Mouse (Mus musculus): ENCODE results near the gene Pheta1. TPM values are rescaled to one million over a fixed set of nuclear protein-coding genes. Genes with fewer than 3 reads are reported as not detected.
A peak's percentile ranks its signal among the peaks of the same experiment; 100 is the strongest.

The Pheta1 gene
- total and polyA plus RNA-seq, 2 experiments from 2014 or later = 29.8 to 46.1 TPM

- peak overlapping the region; percentile 82 for H3K9ac ChIP-seq (replicated peaks; ENCODE audit: low read length, poor library complexity, severe bottlenecking)
- peak overlapping the region; percentile 92 for H3K4me3 ChIP-seq (ENCODE audit: low read depth, low read length)
- H3K4me1 ChIP-seq (ENCODE audit: insufficient read depth, low read length) = peaks cover 16% of the 10 kb centered on the region
- WGBS = 40% methylated on average over 20 of the region's 20 CpGs
- TF ChIP-seq CTCF (IDR thresholded peaks at IDR 0.05) = no peak
- H3K27ac ChIP-seq (ENCODE audit: low read depth, low read length) = no peak overlapping the region; the same call in 1 of the 2 replicates
- no peaks in the 10 kb centered on the region for H3K9me3 ChIP-seq (ENCODE audit: low read length)
- H3K4me2 ChIP-seq (ENCODE audit: low read depth, low read length, poor library complexity, severe bottlenecking) = peak overlapping the region; percentile 60
- H3K27me3 ChIP-seq (ENCODE audit: insufficient read depth, low read length) = no peaks in the 10 kb centered on the region
- DNase-seq (ENCODE audit: low spot score) (no peak), ATAC-seq (ENCODE audit: low FRiP score) (no peak)
- peaks cover 24% of the 10 kb centered on the region for H3K36me3 ChIP-seq (ENCODE audit: insufficient read depth, low read length)
Measured at GRCm38 (mm10) chr5:121849478-121850349, 930 bp downstream of the Pheta1 start.

DNA sequence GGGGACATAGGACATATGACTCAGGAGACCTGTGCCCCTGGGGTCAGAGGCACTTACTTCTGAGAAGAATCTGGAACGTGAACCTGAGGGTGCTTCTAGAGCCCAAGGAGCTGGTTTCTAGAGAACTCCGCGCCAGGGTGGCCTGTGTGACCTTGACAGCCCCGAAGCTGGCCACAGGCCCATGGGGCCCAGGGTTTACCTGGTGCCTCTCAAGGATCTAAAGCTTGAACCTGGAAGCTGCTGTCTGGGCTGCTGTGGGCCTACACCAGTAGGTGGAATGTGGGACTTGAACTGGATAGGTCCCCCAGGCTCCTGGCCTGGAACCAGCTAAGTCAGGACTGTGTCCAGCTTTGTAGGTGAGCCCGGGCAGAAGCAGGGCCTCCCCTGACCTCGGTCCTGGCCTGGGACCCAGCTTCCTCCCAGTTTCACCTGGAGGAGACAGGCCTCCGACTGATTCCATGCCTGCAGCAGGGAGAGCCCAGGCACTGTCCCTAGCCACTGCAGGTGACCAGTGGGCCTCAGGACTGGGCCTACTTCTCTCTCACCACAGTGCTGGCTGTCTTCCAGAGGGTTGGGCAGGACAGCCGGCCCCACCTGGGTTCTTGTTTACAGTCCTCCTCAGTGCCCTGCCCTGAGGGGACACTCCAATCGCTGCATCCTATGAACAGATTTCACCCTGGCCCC, 4.7 kb downstream of the Pheta1 start:
- Histone ChIP-seq H3K9ac (replicated peaks; ENCODE audit: low read length, poor library complexity, severe bottlenecking) (no peak overlapping the region), H3K4me3 (ENCODE audit: low read depth, low read length) (no peak overlapping the region), H3K4me2 (ENCODE audit: low read depth, low read length, poor library complexity, severe bottlenecking) (no peak overlapping the region), H3K27me3 (ENCODE audit: insufficient read depth, low read length) (no peaks in the 10 kb centered on the region), H3K27ac (ENCODE audit: low read depth, low read length) (no peak overlapping the region), H3K9me3 (ENCODE audit: low read length) (no peaks in the 10 kb centered on the region), H3K4me1 (ENCODE audit: insufficient read depth, low read length) (peaks cover 16% of the 10 kb centered on the region), H3K36me3 (ENCODE audit: insufficient read depth, low read length) (peaks cover 24% of the 10 kb centered on the region)
- no peak for TF ChIP-seq CTCF (IDR thresholded peaks at IDR 0.05)
- WGBS = 76% methylated on average over 9 of the region's 9 CpGs
- ATAC-seq (ENCODE audit: low FRiP score) = no peak
- no peak for DNase-seq (ENCODE audit: low spot score)

DNA sequence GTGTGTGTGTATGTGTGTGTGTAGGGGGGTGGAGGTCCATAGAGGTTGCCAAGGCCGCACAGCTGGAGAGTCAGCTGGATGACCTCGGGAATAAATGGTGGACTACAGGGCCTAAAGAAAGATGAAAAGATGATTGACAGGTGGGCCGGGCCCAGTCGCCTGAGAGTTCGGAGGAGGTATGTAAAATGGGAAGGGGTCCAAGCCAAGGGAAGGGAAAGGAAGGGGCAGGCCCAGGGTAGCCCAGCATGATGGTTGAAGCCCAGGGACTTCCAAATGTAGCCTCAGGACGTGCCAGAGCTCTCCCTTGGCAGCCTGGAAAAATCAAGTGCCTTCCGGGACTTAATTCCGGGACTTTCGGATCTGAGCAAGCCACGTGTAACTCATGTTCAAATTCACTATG, 6.0 kb downstream of the Pheta1 start:
- Histone ChIP-seq H3K4me1 (ENCODE audit: insufficient read depth, low read length) (peaks cover 13% of the 10 kb centered on the region), H3K9me3 (ENCODE audit: low read length) (no peaks in the 10 kb centered on the region), H3K9ac (replicated peaks; ENCODE audit: low read length, poor library complexity, severe bottlenecking) (no peak overlapping the region), H3K27ac (ENCODE audit: low read depth, low read length) (no peak overlapping the region), H3K4me3 (ENCODE audit: low read depth, low read length) (no peak overlapping the region), H3K27me3 (ENCODE audit: insufficient read depth, low read length) (no peaks in the 10 kb centered on the region), H3K4me2 (ENCODE audit: low read depth, low read length, poor library complexity, severe bottlenecking) (no peak overlapping the region), H3K36me3 (ENCODE audit: insufficient read depth, low read length) (peaks cover 24% of the 10 kb centered on the region)
- TF ChIP-seq CTCF (IDR thresholded peaks at IDR 0.05) = no peak
- ATAC-seq (ENCODE audit: low FRiP score) = no peak
- WGBS = 43% methylated on average over 10 of the region's 10 CpGs
- peak; percentile 51 for DNase-seq (ENCODE audit: low spot score)

DNA sequence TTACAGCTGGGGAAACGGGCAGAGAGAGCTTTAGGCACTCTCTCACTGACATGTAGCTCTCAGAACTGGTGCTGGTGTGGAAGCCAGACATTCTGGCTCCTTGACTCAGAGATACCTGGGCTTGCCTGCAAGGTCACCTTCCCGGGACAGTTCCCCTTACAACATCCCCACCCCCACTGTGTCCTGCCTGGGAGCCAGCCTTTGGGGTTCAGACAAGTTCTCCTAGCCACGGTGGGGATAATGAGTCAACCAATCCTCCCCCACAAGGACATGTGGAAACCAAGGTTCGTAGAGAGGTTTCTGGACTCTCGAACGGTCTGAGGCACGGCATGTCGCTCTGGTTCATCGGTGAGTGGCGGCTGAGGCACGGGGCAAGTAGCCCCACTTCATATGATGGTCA, 8.0 kb downstream of the Pheta1 start:
- no peak for TF ChIP-seq CTCF (IDR thresholded peaks at IDR 0.05)

GRCm38 (mm10) chr5:121858427-121858826, 9.6 kb downstream of the Pheta1 start:
- peaks cover 16% of the 10 kb centered on the region for H3K36me3 ChIP-seq (ENCODE audit: insufficient read depth, low read length)
- H3K27ac ChIP-seq (ENCODE audit: low read depth, low read length) = no peak overlapping the region
- WGBS = 87% methylated on average over 12 of the region's 12 CpGs
- H3K9me3 ChIP-seq (ENCODE audit: low read length) = peaks cover 5% of the 10 kb centered on the region; the same call in 1 of the 2 replicates
- no peak for DNase-seq (ENCODE audit: low spot score)
- no peak for TF ChIP-seq CTCF (IDR thresholded peaks at IDR 0.05)
- no peak overlapping the region for H3K9ac ChIP-seq (replicated peaks; ENCODE audit: low read length, poor library complexity, severe bottlenecking)
- no peak overlapping the region for H3K4me2 ChIP-seq (ENCODE audit: low read depth, low read length, poor library complexity, severe bottlenecking)
- H3K4me3 ChIP-seq (ENCODE audit: low read depth, low read length) = no peak overlapping the region
- no peaks in the 10 kb centered on the region for H3K27me3 ChIP-seq (ENCODE audit: insufficient read depth, low read length)
- H3K4me1 ChIP-seq (ENCODE audit: insufficient read depth, low read length) = no peaks in the 10 kb centered on the region
- ATAC-seq (ENCODE audit: low FRiP score) = no peak

More for the DNA sequence above, 8.0 kb downstream of the Pheta1 start:
- Histone ChIP-seq H3K4me2 (ENCODE audit: low read depth, low read length, poor library complexity, severe bottlenecking) (no peak overlapping the region), H3K27ac (ENCODE audit: low read depth, low read length) (no peak overlapping the region), H3K27me3 (ENCODE audit: insufficient read depth, low read length) (no peaks in the 10 kb centered on the region), H3K9me3 (ENCODE audit: low read length) (peaks cover 5% of the 10 kb centered on the region; the same call in 1 of the 2 replicates), H3K36me3 (ENCODE audit: insufficient read depth, low read length) (peaks cover 30% of the 10 kb centered on the region), H3K9ac (replicated peaks; ENCODE audit: low read length, poor library complexity, severe bottlenecking) (no peak overlapping the region), H3K4me3 (ENCODE audit: low read depth, low read length) (no peak overlapping the region), H3K4me1 (ENCODE audit: insufficient read depth, low read length) (no peaks in the 10 kb centered on the region)
- DNase-seq (ENCODE audit: low spot score) (no peak), ATAC-seq (ENCODE audit: low FRiP score) (no peak)
- WGBS = 91% methylated on average over 11 of the region's 11 CpGs

- Histone ChIP-seq H3K27ac (ENCODE audit: low read depth, low read length) (no peak overlapping the region), H3K4me1 (ENCODE audit: insufficient read depth, low read length) (no peaks in the 10 kb centered on the region), H3K4me3 (ENCODE audit: low read depth, low read length) (no peak overlapping the region), H3K4me2 (ENCODE audit: low read depth, low read length, poor library complexity, severe bottlenecking) (no peak overlapping the region), H3K27me3 (ENCODE audit: insufficient read depth, low read length) (no peaks in the 10 kb centered on the region), H3K9me3 (ENCODE audit: low read length) (peaks cover 5% of the 10 kb centered on the region; the same call in 1 of the 2 replicates), H3K9ac (replicated peaks; ENCODE audit: low read length, poor library complexity, severe bottlenecking) (no peak overlapping the region), H3K36me3 (ENCODE audit: insufficient read depth, low read length) (peaks cover 11% of the 10 kb centered on the region)
- ATAC-seq (ENCODE audit: low FRiP score) (no peak), DNase-seq (ENCODE audit: low spot score) (no peak)
- 76% methylated on average over 5 of the region's 5 CpGs for WGBS
- TF ChIP-seq CTCF (IDR thresholded peaks at IDR 0.05) = no peak
Measured at GRCm38 (mm10) chr5:121861964-121862363, 13.2 kb downstream of the Pheta1 start.

All from midbrain, postnatal 0 days (tissue).